Mouse (Mus musculus) liver, postnatal 0 days (tissue): ENCODE results near the gene Rasgef1c.

ENCODE experiments used
- CTCF ChIP-seq: sonication (generic); IDR thresholded peaks from 2 replicates; pipeline ENCODE4 v1.5.1; 2016; ENCODE audit warnings: antibody characterized with exemption, low read depth
- EP300 ChIP-seq: IDR thresholded peaks from 2 replicates; pipeline ENCODE4 v1.6.1; 2016; ENCODE audit warnings: antibody characterized with exemption, low read depth, mild to moderate bottlenecking

GRCm38 (mm10) chr11:49977963-49978568, 76.4 kb downstream of the Rasgef1c start:
- TF ChIP-seq CTCF (no peak), EP300 (no peak)
